Mouse (Mus musculus): ENCODE data around the gene Srpr.

The Srpr gene

GRCm38 (mm10) chr9:35262418-35262817 lies 62.4 kb downstream of the Srpr start:
- DNase-seq (ENCODE audit: low read depth): no peak

- no peak for DNase-seq (ENCODE audit: low read depth)
These were observed 63.5 kb downstream of the Srpr start for GRCm38 (mm10) chr9:35263431-35263830.

GRCm38 (mm10) chr9:35264509-35264908 lies 64.5 kb downstream of the Srpr start:
- no peak for DNase-seq (ENCODE audit: low read depth)

- peak; percentile 74 for DNase-seq (ENCODE audit: low read depth)
These were observed 67.4 kb downstream of the Srpr start, which contains the start of the genes Fam118b and Rpusd4 for GRCm38 (mm10) chr9:35267146-35267975. Fam118b (minus strand) TSS chr9:35267805. Rpusd4 (plus strand) TSS chr9:35267865.

- DNase-seq (ENCODE audit: low read depth): no peak
These were observed 68.2 kb downstream of the Srpr start for GRCm38 (mm10) chr9:35267976-35268715.

GRCm38 (mm10) chr9:35277855-35278365 lies 77.9 kb downstream of the Srpr start:
- no peak for DNase-seq (ENCODE audit: low read depth)

GRCm38 (mm10) chr9:35278451-35278850 lies 78.5 kb downstream of the Srpr start:
- no peak for DNase-seq (ENCODE audit: low read depth)

GRCm38 (mm10) chr9:35282006-35282850 lies 82.3 kb downstream of the Srpr start:
- peak; percentile 65 for DNase-seq (ENCODE audit: low read depth)

GRCm38 (mm10) chr9:35282851-35283200 lies 82.9 kb downstream of the Srpr start:
- no peak for DNase-seq (ENCODE audit: low read depth)

GRCm38 (mm10) chr9:35283415-35284069 lies 83.6 kb downstream of the Srpr start:
- DNase-seq (ENCODE audit: low read depth): no peak

GRCm38 (mm10) chr9:35284351-35284750 lies 84.4 kb downstream of the Srpr start:
- DNase-seq (ENCODE audit: low read depth): no peak

GRCm38 (mm10) chr9:35286351-35286750 lies 86.4 kb downstream of the Srpr start:
- DNase-seq (ENCODE audit: low read depth): no peak

- DNase-seq (ENCODE audit: low read depth): no peak
These were observed 90.0 kb downstream of the Srpr start for GRCm38 (mm10) chr9:35289992-35290391.

- no peak for DNase-seq (ENCODE audit: low read depth)
These were observed 90.4 kb downstream of the Srpr start for GRCm38 (mm10) chr9:35290417-35290816.

- no peak for DNase-seq (ENCODE audit: low read depth)
These were observed 90.9 kb downstream of the Srpr start for GRCm38 (mm10) chr9:35290916-35291315.

- no peak for DNase-seq (ENCODE audit: low read depth)
These were observed 93.5 kb downstream of the Srpr start for GRCm38 (mm10) chr9:35293465-35293864.

Measured in fibroblast of lung, adult 2 months (primary cell).